Mouse (Mus musculus) megakaryocyte-erythroid progenitor cell, adult 5-6 weeks (primary cell): ENCODE results near the gene Gas2l2. TPM values are rescaled to one million over a fixed set of nuclear protein-coding genes. Genes with fewer than 3 reads are reported as not detected.

Source experiments
- ATAC-seq: replicated peaks from 2 replicates; pipeline ENCODE4 v1.8.0; 2016; ENCODE audit warnings: mild to moderate bottlenecking, inconsistent platforms; ENCODE audit not compliant: severe bottlenecking, poor library complexity, low FRiP score, low TSS enrichment
- total RNA-seq, 2 experiments: library from RNA; stranded (forward) in 1 of 2; stranded (reverse) in 1 of 2; fragments of 200-1000, 215-1000 nt in 1 of 2; fragments of >200 nt in 1 of 2; fragmentation: Nextera tagmentation in 1 of 2; gene quantifications; 2 replicates each; pipeline ENCODE4 v1.2.3; 2014 to 2017

The Gas2l2 gene
- not detected in 2 replicates for total RNA-seq (2014; fragmentation: Nextera tagmentation)
- not detected in 2 replicates for total RNA-seq (2017)

DNA sequence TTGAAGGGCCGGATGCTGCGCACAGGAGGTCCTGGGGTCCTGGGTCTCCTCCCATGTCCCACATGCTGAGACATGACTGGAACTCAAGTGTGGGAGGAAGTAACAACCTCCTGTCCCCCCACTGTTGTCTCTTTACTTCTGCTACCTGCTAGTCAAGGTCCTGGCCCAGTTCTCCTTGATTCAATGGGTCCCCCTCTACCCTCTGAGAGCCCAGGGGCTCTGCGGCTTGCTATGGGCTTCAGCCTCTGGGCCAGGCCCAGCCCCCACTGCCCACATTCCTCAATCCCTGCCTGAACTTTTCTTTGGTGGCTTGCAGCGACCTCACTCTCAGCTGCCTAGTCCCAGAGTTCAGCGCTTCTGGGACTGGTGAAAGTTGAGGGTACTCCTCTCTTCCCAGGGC is at the start of gene Gas2l2:
TSS of gene Gas2l2 (minus strand) at position 101 of the 400 bp plus-strand sequence.
- ATAC-seq, result no peak

- ATAC-seq, result peak; percentile 39
These were observed 44.2 kb upstream of the Gas2l2 start for GRCm38 (mm10) chr11:83473235-83474016.

GRCm38 (mm10) chr11:83472324-83473234 is 43.3 kb upstream of the Gas2l2 start, which contains the start of gene Taf15:
Gene Taf15 (plus strand): TSS chr11:83473086.
- ATAC-seq, result peak; percentile 98

- no peak for ATAC-seq
These were observed 42.5 kb upstream of the Gas2l2 start for GRCm38 (mm10) chr11:83471766-83472165.

DNA sequence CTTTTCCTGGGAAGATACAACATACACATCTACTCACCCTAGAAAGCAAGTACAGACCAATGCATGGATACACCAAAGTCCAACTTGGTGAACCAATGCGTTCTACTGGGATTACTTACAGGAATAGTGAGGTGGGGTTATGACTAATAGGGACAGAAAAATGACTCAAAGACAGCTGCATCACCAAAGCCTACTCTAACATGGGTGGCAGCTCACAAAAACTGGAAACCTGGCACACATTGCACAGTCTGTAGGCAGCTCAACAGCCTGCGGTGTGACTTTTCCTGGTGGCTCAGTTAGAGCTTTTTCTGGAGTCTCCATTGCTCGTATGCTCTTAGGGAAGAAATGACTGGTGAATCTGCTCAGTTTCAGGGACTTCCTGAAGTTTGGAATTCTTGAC is 39.5 kb upstream of the Gas2l2 start:
- ATAC-seq, result no peak

DNA sequence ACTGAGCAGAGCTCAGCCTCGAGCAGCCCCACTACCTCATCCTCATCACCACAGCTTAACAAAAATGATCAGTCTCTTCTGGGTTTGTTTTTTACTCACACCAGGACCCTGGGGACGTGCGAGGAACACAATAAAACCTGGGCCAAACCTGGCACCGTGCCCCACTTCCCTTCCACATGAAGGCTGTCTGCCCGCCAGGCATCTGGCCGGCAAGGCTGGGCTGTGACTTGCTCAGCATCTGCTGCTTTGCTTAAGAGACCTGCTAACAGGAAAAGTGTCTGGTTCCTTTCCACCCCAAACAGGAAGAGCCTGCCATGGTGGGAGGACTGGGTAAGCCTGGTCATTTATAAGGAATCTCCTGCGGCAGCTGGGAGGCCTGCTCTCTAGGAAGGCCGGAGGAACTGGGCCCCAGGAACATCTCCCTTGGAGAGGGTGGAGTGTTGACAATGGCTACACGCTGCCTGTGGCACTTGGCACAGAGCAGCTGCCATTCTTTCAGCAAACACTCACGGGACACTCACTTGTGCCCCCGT is 37.9 kb upstream of the Gas2l2 start:
- ATAC-seq, result 0 out of 2 replicates have a peak, but pooled peaks have one; percentile 23

DNA sequence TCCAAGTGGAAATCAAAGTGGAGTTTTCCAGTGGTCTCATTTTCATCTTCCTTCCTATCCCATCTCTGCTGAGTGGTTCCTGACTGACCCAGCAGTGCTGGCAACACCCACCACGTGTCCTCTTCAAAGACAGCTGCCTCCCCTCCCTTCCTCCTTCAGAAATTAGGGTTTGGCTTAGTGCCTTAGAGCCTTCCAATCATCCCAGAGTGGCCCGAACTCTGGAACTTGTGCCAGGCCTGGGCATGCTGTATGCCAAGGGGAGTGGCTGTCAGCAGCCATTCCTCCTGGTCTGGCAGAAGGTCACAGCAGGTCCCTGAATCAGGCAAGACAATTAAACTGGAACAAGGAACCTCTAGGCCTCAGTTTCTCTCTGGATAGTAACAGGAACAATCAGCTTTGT is 36.7 kb upstream of the Gas2l2 start:
- no peak for ATAC-seq

DNA sequence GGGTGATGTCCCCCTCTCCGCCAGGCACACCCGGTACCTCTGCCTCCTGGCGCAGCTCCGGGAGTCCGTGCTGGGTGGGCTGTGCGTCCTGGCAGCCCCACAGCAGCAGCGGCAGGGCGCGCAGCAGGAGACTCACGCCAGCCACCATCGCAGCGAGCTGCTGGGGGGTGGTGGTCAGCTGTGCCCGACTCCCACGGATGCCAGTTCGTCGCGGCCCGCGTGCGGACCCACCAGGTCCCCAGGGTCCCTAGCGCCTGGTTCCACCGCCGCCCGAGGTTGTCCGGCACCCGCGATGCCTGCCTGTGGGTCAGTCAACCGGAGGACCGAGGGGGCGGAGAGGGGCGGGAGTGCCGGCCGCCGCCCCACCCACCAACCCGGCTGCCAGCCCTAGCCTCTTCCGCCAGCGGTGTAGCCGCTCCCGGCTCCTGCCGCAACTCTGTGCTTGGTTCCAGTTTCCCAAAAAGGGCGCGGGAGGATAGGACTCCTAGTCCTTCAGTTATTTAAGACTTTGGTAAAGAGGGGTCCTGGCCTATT is 33.5 kb upstream of the Gas2l2 start, which contains the start of gene Mmp28:
TSS of gene Mmp28 (minus strand) at position 361 of the 534 bp plus-strand sequence.
- ATAC-seq, result peak; percentile 19; the same call in 1 of the 2 replicates

DNA sequence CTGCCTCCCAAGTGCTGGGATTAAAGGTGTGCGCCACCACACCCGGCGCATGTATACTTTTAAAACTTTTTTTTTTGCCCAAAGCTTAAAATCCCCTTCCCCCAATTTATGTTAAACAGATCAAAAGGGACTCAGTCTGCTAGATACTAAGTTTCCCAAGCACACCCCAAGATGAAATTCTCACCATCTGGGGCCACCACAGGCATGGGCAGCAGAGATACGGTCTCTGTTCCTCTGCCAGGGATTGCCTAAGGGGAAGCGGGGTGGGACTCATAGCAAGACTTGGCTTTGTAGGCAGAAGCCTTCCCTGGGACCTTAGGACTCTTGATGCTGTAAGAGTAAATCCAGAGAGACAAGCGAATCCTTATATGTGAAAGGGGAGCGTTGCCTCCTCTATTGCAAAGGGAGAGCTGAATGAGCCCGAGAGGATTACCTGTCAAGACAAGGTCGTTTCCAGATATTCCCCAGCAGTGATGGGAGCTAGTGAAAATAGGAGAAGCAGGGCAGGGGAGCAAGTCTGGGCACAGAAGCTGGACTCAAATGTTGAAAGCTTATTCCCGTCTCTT is 32.3 kb upstream of the Gas2l2 start:
- no peak for ATAC-seq

DNA sequence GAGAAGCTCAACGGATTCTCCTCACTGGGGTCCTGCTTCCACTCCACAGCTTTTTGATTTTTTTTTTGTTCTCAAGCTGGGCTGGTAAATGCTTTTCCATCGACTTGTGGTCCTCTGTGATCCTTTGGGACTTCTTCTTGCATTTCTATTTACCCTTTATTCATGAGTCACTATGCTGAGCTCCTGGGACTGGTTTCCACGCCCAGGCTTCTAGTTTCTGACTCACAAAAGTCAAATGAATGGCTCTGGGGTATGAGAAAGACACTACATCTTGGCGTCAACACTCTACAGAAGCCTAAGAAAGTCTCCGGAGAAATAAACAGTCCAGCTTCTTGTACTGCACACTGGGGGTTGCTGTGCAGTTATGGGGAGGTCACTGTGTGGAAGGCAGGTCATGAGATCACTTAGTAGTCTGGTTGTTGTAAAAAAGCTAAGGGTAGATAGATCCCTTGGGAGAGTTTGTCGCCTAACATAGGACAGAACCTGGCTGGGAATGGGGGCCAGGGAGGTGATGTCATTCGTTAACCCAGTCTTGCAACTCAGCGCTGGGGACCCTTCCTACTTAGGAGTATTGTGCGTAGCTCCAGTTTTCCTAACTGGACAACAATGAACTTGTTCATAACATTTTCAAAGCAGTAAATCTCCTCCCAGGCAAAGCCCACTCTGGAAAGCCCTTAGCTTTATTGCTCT is 28.8 kb upstream of the Gas2l2 start:
- no peak for ATAC-seq

- ATAC-seq, result no peak
These were observed 28.0 kb upstream of the Gas2l2 start for GRCm38 (mm10) chr11:83457257-83457656.

DNA sequence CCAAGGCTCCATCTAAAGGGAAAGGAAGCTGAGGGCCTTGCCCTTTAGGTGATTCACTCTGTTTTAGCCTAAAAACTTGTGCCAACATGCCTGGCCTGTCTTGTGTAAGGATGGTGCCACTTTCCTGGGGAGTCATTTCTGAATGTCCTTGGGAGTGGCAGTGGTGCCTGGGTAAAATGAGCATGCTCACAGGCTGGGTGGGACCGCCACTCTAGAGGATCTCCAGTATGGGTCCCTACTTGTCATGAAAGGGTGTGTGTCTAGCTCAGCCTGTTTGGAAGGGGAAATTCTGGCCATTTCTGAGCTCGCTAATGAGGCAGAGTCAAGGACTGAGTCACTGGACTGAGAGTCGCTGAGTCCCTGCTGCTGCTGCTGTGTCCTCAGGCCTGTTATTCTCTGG is 26.4 kb upstream of the Gas2l2 start:
- ATAC-seq, result no peak

DNA sequence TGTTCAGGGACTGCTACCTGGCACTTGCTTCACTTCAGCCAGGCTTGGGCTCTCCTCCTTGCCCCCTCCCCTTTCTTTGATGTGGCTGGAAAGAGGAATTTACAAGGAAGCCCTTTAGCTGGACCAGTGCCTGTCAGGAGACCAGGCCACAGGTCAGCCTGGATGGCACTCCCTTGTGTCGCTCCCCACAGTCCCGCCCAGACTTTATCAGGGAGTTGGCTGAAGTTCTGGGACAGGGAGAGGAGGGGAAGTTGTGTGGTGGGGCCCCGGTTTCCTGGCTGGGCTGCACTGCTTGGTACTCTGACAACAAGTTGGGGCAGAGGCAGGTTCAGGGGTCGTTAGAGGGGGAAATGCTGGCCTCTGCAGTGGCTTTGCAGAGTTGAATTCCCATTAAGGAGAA is 25.3 kb upstream of the Gas2l2 start:
- ATAC-seq, result peak; percentile 60; the same call in 1 of the 2 replicates

- ATAC-seq, result no peak
These were observed 22.0 kb upstream of the Gas2l2 start for GRCm38 (mm10) chr11:83451281-83451680.

- ATAC-seq, result no peak
These were observed 21.3 kb upstream of the Gas2l2 start for GRCm38 (mm10) chr11:83450550-83450949.

DNA sequence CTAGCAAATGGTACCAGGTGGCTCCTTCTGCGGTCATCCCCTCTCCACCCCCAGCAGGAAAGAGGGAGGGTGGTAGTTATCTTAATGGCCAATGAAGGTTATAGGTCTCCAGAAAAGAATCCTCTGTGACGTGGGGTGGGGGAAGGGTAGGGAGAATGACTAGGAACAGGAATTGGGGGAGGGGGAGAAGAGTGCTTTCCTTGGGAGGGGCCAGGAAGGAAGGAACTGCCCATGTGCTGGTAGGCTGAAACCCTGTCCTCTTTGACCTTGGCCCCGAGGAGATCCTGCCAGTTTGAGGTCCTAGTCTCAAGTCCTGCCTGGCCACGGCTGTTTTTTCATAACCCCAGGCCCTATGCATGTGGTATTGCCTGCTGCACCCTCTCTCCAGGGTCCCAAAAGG is 20.0 kb upstream of the Gas2l2 start:
- ATAC-seq, result no peak

GRCm38 (mm10) chr11:83448927-83449236 is 19.6 kb upstream of the Gas2l2 start:
- no peak for ATAC-seq

DNA sequence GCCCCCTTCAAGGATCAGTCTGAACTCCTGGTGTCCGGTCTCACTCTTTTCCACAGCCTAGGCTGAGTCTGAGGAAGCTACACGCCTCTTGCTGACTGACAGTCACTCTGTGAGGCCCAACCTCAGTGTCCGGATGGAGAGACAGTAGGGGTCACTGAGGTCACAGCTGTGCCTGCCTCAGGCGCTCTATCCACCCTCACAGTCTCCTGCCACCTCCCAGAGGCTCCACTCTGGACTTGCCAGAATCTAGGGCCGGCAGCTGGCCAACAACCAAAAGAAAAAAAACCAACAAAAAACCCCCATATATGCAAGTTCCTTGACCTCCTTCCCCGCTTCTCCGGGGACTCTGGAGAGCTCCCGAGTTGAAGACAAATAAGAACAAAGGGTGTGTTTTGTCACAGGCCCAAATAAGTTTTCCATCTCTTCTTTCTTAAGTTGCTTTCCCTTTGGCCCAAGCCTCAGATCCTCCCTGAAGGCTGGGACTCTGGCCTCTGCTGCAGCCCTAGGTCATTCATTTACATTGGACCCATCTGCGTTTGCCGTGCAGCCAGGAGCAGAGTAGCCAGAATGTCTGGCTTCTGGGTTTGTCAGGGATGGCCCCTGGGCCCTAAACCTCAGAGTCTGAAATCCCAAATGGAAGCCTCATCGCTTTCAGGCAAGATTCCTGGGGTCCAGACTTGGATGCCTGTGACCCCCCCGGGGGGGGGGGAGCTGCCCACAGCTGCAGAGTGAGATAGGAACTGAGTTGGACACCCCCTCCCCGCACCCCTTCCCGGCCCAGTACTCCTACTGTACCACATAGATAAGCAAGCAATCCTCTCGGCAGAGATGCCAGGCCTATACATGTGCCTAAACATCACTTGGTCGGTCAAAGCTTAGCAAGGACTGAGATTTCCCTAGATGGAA is 19.0 kb upstream of the Gas2l2 start:
- ATAC-seq, result 0 out of 2 replicates have a peak, but pooled peaks have one; percentile 55
